Mouse (Mus musculus): ENCODE data around the gene Rpl24. TPM values are rescaled to one million over a fixed set of nuclear protein-coding genes. Genes with fewer than 3 reads are reported as not detected.
A peak's percentile ranks its signal among the peaks of the same experiment; 100 is the strongest.
"Not testable (repeated sequence)": the region's sequence is repeated elsewhere in the genome, so short reads cannot be mapped to it uniquely, and the experiment has no call there.

Gene Rpl24
- polyA plus RNA-seq (2015; fragmentation: Nextera tagmentation; extraction: Ambion mirVana), result 771 and 828 TPM in 2 replicates

DNA sequence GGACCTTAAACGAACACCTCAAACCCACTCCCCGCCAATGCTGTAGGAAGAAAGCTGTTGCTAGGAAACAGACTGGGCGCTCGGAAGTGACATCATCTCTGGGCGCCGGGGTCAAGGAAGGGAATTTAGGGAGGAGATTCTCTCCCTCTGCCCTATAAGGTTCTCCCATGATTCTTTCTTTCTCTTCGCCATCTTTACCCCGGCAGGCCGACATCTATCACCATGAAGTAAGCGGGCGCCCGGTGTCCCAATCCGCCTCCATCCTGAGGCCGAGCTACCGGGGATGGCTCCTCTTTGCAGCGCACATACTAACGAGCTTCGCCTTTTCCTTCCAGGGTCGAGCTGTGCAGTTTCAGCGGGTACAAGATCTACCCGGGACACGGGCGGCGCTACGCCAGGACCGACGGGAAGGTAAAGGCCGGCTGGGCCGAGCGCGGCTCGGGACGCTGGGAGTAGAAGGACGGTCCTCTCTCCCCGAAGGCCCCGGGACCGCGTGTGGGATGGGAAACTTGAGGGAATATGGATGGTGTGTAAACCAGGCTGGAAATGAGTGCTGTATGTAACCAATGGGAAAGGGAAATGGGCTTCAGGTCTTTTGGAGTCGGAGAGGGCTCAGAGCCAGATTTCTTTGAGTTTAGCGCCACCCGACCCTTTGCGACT lies at the start of gene Rpl24:
Gene Rpl24, plus strand, starts transcription at position 64 of the 660 bp plus-strand sequence.
- H3K4me1 ChIP-seq, result peaks cover 31% of the 10 kb centered on the region
- no peaks in the 10 kb centered on the region for H3K27me3 ChIP-seq
- peak; percentile 93 for ATAC-seq (replicated peaks; ENCODE audit: low FRiP score)
- H3K36me3 ChIP-seq, result peaks cover 35% of the 10 kb centered on the region
- WGBS, result under 1% methylated on average over 42 of the region's 42 CpGs
- H3K9ac ChIP-seq, result peak within 1 kb of the TSS; percentile 78
- no peaks in the 10 kb centered on the region for H3K9me3 ChIP-seq (replicated peaks)
- H3K4me2 ChIP-seq, result peak within 1 kb of the TSS; percentile 83
- peak within 1 kb of the TSS; percentile 78 for H3K4me3 ChIP-seq (replicated peaks)
- H3K27ac ChIP-seq, result peak within 1 kb of the TSS; percentile 89

DNA sequence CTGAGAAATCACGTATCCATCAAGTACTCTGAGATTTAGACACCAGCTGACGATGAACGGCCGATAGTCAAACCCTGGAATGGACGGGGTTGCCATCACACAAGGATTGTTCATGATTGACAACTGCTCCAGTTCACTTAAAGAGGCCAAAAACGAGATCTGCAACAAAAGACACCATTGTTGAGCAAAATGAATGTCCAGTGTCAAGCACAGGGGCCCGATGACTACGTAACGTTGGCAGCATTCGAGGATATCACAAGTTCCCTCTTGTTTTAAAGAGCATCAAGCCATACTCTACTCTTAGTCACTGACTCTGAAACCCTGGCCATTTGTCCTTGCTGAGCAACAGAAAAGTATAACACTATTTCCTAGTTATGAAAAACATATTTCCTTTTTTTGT lies 44.0 kb upstream of the Rpl24 start:
- ATAC-seq (replicated peaks; ENCODE audit: low FRiP score), result no peak
- no peaks in the 10 kb centered on the region for H3K9me3 ChIP-seq (replicated peaks)
- no peaks in the 10 kb centered on the region for H3K4me1 ChIP-seq
- H3K4me2 ChIP-seq, result no peak overlapping the region
- H3K4me3 ChIP-seq (replicated peaks), result no peak overlapping the region
- H3K27me3 ChIP-seq, result no peaks in the 10 kb centered on the region
- no peak overlapping the region for H3K9ac ChIP-seq
- H3K27ac ChIP-seq, result no peak overlapping the region
- peaks cover 70% of the 10 kb centered on the region for H3K36me3 ChIP-seq
- WGBS, result 93% methylated on average over 10 of the region's 10 CpGs

DNA sequence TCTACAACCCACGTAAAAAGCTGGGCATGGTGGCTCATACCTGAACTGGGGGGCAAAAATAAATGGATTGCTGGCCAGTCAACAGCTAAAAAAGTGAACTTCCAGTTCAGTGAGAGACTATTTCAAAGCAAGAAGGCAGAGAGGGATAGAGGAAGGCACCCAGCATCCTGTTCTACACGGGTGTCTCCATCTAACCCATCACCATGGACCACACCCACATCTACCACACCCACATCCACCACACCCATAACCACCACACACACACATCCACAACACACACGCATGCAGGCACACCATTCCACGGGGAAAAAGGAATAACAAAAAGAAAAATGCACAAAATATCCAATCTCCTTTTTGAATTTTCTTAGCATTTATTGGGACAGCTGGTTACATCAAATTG lies 42.1 kb upstream of the Rpl24 start:
- Histone ChIP-seq H3K27ac (no peak overlapping the region), H3K9ac (no peak overlapping the region), H3K4me3 (replicated peaks) (no peak overlapping the region), H3K4me1 (no peaks in the 10 kb centered on the region), H3K9me3 (replicated peaks) (no peaks in the 10 kb centered on the region), H3K36me3 (peaks cover 67% of the 10 kb centered on the region), H3K4me2 (no peak overlapping the region), H3K27me3 (no peaks in the 10 kb centered on the region)
- ATAC-seq (replicated peaks; ENCODE audit: low FRiP score), result no peak
- 92% methylated on average over 4 of the region's 4 CpGs for WGBS

DNA sequence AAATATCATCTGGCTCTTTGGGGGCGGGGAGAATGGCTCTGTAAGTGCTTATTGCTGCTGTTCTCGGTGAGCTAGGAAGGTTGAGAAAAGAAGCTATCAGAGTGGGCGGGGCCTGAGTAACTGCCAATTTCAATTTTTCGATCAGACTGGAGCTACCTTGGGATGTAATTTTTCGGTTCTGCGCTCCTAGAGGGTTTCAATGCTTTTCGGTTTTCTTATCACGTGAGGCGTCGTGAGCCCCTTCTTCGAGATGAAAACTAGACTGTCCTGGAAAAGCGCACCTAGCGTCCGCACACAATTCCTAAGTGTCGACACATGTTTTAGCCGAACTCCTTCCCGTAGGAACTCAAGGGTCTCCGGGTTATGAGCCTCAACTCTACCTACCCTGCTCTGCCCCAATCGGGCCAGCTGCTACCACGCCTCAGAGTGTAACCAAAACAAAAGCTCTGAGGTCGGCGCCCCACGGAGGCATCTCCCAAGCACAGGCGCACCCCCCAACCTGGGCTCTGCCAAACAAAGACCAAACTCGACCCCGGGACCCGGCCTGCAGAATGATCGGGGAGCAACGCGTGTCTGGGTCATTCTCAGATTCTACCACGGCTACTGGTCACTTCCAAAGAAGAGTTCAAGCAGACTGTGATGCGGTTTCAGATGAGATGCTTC lies 32.3 kb upstream of the Rpl24 start:
- H3K27ac ChIP-seq, result peak overlapping the region; percentile 79
- H3K27me3 ChIP-seq, result no peaks in the 10 kb centered on the region
- peak overlapping the region; percentile 75 for H3K9ac ChIP-seq
- H3K4me1 ChIP-seq, result peaks cover 14% of the 10 kb centered on the region; the same call in 1 of the 2 replicates
- H3K9me3 ChIP-seq (replicated peaks), result no peaks in the 10 kb centered on the region
- peak overlapping the region; percentile 90 for H3K4me2 ChIP-seq
- WGBS, result 1% methylated on average over 32 of the region's 32 CpGs
- H3K4me3 ChIP-seq (replicated peaks), result peak overlapping the region; percentile 80
- peaks cover 10% of the 10 kb centered on the region; the same call in 1 of the 2 replicates for H3K36me3 ChIP-seq
- peak; percentile 57 for ATAC-seq (replicated peaks; ENCODE audit: low FRiP score)

DNA sequence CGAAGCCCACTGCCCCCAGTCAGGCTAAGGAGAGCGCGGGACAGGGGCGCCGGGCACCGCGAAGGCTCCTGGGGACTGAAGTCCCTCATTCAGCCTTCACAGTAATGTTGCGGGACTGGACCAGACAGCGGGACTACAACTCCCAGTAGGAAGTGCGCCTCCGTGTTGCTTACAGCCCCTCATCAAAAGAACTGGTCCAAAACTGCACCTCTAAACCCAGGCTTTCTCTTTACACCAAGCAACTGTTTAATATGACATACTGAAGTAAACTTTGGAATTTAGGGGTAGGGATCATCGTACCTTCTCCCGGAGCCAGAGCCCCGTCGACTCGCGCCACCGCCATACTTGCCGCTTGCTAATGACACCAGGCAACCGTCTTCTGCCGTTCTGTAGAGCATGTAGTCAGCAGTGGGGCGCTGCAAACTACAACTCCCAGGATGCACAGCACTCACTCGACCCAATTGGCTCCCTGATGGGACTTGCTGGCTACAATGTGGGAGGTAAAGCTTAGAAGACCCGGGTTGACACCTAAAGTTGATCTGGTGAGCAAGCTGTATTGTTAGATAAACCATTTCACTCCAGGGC lies 31.5 kb upstream of the Rpl24 start, which contains the start of gene Cep97:
Gene Cep97, minus strand, starts transcription at position 403 of the 585 bp plus-strand sequence.
- H3K27ac ChIP-seq, result peak within 1 kb of the TSS; percentile 79
- H3K4me2 ChIP-seq, result peak within 1 kb of the TSS; percentile 90
- ATAC-seq (replicated peaks; ENCODE audit: low FRiP score), result peak; percentile 99
- under 1% methylated on average over 24 of the region's 24 CpGs for WGBS
- H3K9ac ChIP-seq, result peak within 1 kb of the TSS; percentile 75
- no peaks in the 10 kb centered on the region for H3K9me3 ChIP-seq (replicated peaks)
- peak within 1 kb of the TSS; percentile 80 for H3K4me3 ChIP-seq (replicated peaks)
- peaks cover 4% of the 10 kb centered on the region; the same call in 1 of the 2 replicates for H3K36me3 ChIP-seq
- no peaks in the 10 kb centered on the region for H3K27me3 ChIP-seq
- peaks cover 14% of the 10 kb centered on the region; the same call in 1 of the 2 replicates for H3K4me1 ChIP-seq

DNA sequence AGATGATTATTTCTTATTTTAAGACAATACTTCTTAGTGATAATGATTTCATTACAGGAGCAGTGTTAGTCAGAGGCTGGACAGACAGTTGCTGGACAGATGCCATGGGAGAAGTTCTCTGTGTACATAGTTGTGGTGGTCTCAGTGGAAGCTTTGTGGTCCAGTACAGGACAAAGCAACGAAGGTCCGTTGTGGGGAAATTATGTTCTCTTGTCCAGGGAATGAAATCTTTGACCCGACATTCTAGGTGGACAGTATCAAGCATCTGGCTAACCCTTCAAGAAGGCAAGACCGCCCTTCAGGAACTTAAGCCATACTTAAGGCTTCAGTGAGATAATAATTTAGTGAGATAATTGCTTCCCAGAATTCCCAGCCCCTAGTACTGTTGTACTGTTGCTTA lies 27.3 kb upstream of the Rpl24 start:
- Histone ChIP-seq H3K9ac (no peak overlapping the region), H3K4me2 (no peak overlapping the region), H3K4me1 (0 out of 2 replicates have a peak, but pooled peaks cover 3% of the 10 kb centered on the region), H3K27me3 (no peaks in the 10 kb centered on the region), H3K27ac (no peak overlapping the region), H3K9me3 (replicated peaks) (no peaks in the 10 kb centered on the region), H3K36me3 (no peaks in the 10 kb centered on the region), H3K4me3 (replicated peaks) (no peak overlapping the region)
- 82% methylated on average over 4 of the region's 4 CpGs for WGBS
- ATAC-seq (replicated peaks; ENCODE audit: low FRiP score), result no peak

DNA sequence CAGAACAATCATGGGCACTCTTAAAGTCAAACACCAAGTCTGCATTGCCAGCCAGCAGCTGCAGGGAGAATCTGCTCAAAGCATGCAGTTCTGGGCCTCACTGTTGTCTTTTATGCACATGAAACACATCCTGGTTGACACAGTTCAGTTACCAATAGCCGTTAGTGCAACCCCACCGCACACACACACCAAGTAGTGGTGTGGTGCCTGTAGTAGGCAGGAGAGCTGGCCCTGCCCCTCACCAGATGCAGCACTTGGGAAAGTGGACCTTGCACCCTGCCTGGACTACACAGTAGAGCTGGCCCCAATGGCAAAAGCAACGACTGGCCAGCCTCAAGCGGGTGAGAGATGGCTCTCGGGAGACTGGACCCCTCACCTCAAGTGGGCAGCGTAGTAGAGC lies 26.4 kb upstream of the Rpl24 start:
- Histone ChIP-seq H3K4me3 (replicated peaks) (no peak overlapping the region), H3K4me1 (0 out of 2 replicates have a peak, but pooled peaks cover 3% of the 10 kb centered on the region), H3K27ac (no peak overlapping the region), H3K36me3 (no peaks in the 10 kb centered on the region), H3K9ac (no peak overlapping the region), H3K9me3 (replicated peaks) (no peaks in the 10 kb centered on the region), H3K4me2 (no peak overlapping the region), H3K27me3 (no peaks in the 10 kb centered on the region)
- peak; percentile 54 for ATAC-seq (replicated peaks; ENCODE audit: low FRiP score)
- WGBS, result 74% methylated on average over 6 of the region's 6 CpGs

DNA sequence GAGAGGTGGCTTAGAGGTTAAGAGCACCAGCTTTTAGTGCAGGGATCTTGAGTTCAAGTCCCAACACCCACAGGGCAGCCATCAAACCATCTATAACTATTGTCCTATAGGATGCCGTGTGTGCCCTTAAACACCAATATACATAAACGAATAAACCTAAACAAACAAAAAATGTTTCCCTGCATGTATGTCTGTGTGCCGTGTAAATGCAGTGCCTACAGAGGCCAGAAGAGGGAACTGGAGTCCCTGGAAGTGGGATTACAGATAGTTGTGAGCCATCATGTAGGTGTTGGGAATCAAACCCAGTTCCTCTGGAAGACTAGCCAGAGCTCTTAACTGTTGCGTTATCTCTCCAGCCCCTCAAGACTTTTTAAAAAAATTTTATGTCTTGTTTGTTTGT lies 25.3 kb upstream of the Rpl24 start:
- no peak overlapping the region for H3K4me2 ChIP-seq
- H3K27ac ChIP-seq, result no peak overlapping the region
- no peaks in the 10 kb centered on the region for H3K36me3 ChIP-seq
- no peak overlapping the region for H3K9ac ChIP-seq
- no peak overlapping the region for H3K4me3 ChIP-seq (replicated peaks)
- H3K9me3 ChIP-seq (replicated peaks), result no peaks in the 10 kb centered on the region
- H3K27me3 ChIP-seq, result no peaks in the 10 kb centered on the region
- WGBS, result 92% methylated on average over 4 of the region's 4 CpGs
- no peak for ATAC-seq (replicated peaks; ENCODE audit: low FRiP score)
- H3K4me1 ChIP-seq, result 0 out of 2 replicates have a peak, but pooled peaks cover 3% of the 10 kb centered on the region

DNA sequence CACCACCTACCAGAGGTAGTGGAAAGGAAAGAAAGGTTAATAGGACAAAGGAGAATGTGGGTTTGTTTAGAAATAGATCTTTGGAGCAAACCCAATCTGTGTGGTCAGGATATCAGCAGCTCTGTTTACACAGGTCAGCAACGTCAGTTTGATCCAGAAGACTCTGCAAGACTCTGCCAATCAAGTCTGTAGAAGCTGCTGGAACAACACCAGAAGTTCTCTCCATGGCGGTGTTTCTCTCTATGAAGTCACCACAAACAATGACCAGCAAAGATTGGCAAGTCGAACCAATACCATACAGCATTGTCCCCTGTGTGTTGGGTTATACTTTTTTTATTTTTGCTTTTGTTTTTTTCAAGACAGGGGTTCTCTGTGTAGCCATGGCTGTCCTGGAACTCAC lies 18.8 kb upstream of the Rpl24 start:
- no peaks in the 10 kb centered on the region for H3K4me1 ChIP-seq
- H3K27ac ChIP-seq, result no peak overlapping the region
- H3K4me3 ChIP-seq (replicated peaks), result no peak overlapping the region
- H3K27me3 ChIP-seq, result no peaks in the 10 kb centered on the region
- no peak overlapping the region for H3K4me2 ChIP-seq
- no peak overlapping the region for H3K9ac ChIP-seq
- 71% methylated on average over 3 of the region's 3 CpGs for WGBS
- H3K36me3 ChIP-seq, result no peaks in the 10 kb centered on the region
- H3K9me3 ChIP-seq (replicated peaks), result no peaks in the 10 kb centered on the region
- no peak for ATAC-seq (replicated peaks; ENCODE audit: low FRiP score)

DNA sequence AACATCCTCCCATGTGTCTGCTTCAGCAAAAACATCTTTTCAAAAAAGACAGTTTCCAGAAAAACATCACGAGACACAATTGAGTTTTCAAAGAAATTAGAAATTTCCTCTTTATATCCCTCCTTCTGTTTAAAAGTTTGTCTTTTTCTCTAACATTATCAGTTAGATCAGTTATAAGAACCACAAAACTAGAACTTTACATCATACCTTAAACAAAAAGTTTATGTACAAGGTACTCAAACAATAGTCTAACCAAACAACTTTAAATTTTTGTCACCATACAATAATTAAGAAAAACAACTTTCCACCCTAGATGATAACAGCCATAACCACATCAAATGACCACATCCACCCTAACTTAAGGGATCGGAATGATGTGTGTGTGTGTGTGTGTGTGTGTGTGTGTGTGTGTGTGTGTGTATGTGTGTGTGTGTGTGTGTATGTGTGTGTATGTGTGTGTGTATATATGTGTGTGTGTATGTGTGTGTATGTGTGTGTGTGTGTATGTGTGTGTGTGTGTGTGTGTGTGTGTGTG lies 18.1 kb upstream of the Rpl24 start:
- H3K27ac ChIP-seq; H3K36me3 ChIP-seq; H3K4me3 ChIP-seq (replicated peaks); H3K4me1 ChIP-seq; H3K4me2 ChIP-seq; H3K9ac ChIP-seq; H3K27me3 ChIP-seq; H3K9me3 ChIP-seq (replicated peaks); ATAC-seq (replicated peaks; ENCODE audit: low FRiP score): not testable (repeated sequence)
- WGBS, result 86% methylated on average over 2 of the region's 2 CpGs

DNA sequence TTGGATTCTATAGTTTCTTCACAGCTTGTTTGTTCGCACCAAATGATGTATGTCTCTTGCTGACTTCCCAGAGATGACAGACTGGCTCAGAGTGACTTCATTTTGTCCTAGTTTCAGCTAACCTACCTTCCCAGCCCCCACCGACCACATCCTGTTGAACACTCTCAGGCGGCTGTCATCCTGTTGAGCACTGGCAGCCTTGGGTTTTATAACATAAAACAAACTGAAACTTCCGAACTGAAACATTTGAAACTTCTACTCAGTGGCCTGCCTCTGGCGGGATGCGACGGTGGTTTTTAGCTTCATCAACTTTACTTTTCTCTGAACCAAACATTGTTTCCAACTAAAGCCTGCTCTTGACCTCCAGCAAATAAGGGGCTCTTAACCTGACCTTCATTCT lies 17.1 kb upstream of the Rpl24 start:
- Histone ChIP-seq H3K4me2 (no peak overlapping the region), H3K36me3 (no peaks in the 10 kb centered on the region), H3K9ac (no peak overlapping the region), H3K9me3 (replicated peaks) (no peaks in the 10 kb centered on the region), H3K4me1 (no peaks in the 10 kb centered on the region), H3K27ac (peak overlapping the region; percentile 45; the same call in 1 of the 2 replicates), H3K27me3 (no peaks in the 10 kb centered on the region), H3K4me3 (replicated peaks) (no peak overlapping the region)
- 41% methylated on average over 7 of the region's 7 CpGs for WGBS
- ATAC-seq (replicated peaks; ENCODE audit: low FRiP score), result no peak

DNA sequence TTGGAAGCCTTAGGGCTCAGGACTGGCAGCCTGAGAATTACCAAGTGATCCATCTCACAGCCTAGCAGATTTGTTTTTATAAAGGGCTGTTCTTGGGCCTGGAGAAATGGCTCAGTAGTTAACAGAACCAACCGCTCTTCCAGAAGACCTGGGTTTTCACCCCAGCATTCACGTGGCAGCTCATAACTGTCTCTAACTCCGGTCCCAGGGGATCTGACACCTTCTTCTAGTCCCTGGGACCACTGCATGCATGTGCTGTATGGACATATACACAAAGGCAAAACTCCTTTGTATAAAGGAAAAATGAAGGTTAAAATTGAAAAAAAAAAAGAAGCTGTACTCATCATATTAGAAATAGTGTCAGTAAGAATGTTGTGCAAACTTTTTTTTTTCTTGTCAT lies 15.6 kb upstream of the Rpl24 start:
- H3K4me1 ChIP-seq, result no peaks in the 10 kb centered on the region
- no peak overlapping the region for H3K9ac ChIP-seq
- ATAC-seq (replicated peaks; ENCODE audit: low FRiP score), result no peak
- 75% methylated on average over 3 of the region's 3 CpGs for WGBS
- H3K36me3 ChIP-seq, result no peaks in the 10 kb centered on the region
- no peak overlapping the region for H3K4me3 ChIP-seq (replicated peaks)
- no peaks in the 10 kb centered on the region for H3K9me3 ChIP-seq (replicated peaks)
- H3K27ac ChIP-seq, result no peak overlapping the region
- no peaks in the 10 kb centered on the region for H3K27me3 ChIP-seq
- H3K4me2 ChIP-seq, result no peak overlapping the region

Measured in kidney, embryonic 15.5 days (tissue).